Mouse (Mus musculus) embryonic facial prominence, embryonic 10.5 days (tissue): Measurements from ENCODE around the gene Lypd3. TPM values are rescaled to one million over a fixed set of nuclear protein-coding genes. Genes with fewer than 3 reads are reported as not detected.
"Not testable (repeated sequence)": the region's sequence is repeated elsewhere in the genome, so short reads cannot be mapped to it uniquely, and the experiment has no call there.

Experiments used
- DNase-seq: peaks from one replicate; pipeline ENCODE4 v3.0.0-alpha.2; 2017; ENCODE audit warnings: low spot score
- H3K27ac ChIP-seq: fragments of 300-500 bp; sonication (generic); replicated peaks from 2 replicates; pipeline ENCODE4 v1.5.1; 2016; ENCODE audit warnings: mild to moderate bottlenecking
- H3K27me3 ChIP-seq: fragments of 300-500 bp; sonication (generic); replicated peaks from 2 replicates; pipeline ENCODE4 v1.6.1; 2016; ENCODE audit warnings: low read depth, mild to moderate bottlenecking; ENCODE audit not compliant: poor library complexity, severe bottlenecking
- H3K36me3 ChIP-seq: fragments of 300-500 bp; sonication (generic); replicated peaks from 2 replicates; pipeline ENCODE4 v1.6.1; 2016; ENCODE audit warnings: mild to moderate bottlenecking, moderate library complexity
- H3K4me1 ChIP-seq: fragments of 300-500 bp; sonication (generic); 2 replicates; pipeline ENCODE4 v1.6.1; 2016
- H3K4me3 ChIP-seq: fragments of 300-500 bp; sonication (generic); 2 replicates; pipeline ENCODE4 v1.5.1; 2016; ENCODE audit warnings: mild to moderate bottlenecking, moderate library complexity
- H3K9me3 ChIP-seq: fragments of 300-500 bp; sonication (generic); 2 replicates; pipeline ENCODE4 v1.6.1; 2016; ENCODE audit warnings: mild to moderate bottlenecking
- WGBS: fragments of 180-500 bp; shearing (Covaris S2); methylation state at CpG from one replicate; pipeline ENCODE4 v1.1.7; 2016; 5-methylcytosine and 5-hydroxymethylcytosine counted together
- polyA plus RNA-seq: library from polyadenylated mRNA; unstranded; fragments of >200 nt; fragmentation: Nextera tagmentation; extraction: Ambion mirVana; gene quantifications from 2 replicates; pipeline ENCODE4 v1.2.1, GENCODE M21; 2016

Gene Lypd3
- polyA plus RNA-seq, 1 experiment from 2014 or later: 1.5 TPM

DNA sequence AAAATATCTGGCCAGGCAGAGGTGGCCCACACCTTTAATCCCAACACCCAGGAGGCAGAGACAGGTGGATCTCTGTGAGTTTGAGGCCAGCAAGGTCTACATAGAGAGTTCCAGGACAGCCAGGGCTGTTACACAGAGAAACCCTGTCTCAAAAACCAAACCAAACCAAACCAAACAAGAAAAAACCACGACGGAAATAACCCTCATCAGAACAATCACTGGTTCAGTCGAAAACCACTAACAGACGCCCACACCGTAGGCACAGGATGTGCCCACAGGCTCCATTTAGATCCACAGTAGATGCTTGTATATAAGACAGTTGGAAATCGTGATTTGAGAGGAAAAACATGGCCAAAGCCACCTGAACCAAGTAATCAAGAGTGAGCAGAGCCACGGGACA is 8.6 kb downstream of the Lypd3 start:
- no peak overlapping the region for H3K27ac ChIP-seq
- H3K9me3 ChIP-seq: no peaks in the 10 kb centered on the region
- H3K36me3 ChIP-seq: no peaks in the 10 kb centered on the region
- no peak for DNase-seq
- H3K4me3 ChIP-seq: no peak overlapping the region
- no peaks in the 10 kb centered on the region for H3K4me1 ChIP-seq
- peaks cover 22% of the 10 kb centered on the region for H3K27me3 ChIP-seq
- WGBS: 77% methylated on average over 7 of the region's 7 CpGs

DNA sequence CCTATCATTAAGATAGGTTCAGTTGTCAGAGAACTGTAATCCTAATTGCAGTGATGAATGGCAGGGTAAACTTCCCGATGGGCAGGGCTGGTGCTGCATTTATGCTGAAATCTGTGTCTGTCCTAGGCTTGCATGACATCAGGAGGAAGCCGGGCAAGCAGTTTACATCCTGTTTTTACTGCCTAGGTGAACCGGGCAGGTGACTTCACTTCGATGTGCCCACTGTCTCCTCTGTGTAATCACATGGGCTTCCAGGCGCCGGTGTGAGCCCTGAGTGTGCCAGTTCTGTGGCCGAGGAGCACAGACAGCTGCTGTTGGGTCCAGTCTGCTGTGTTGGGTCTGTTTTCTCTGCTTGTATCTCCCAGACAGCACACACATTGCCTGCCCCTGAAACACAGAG is 10.1 kb downstream of the Lypd3 start:
- Histone ChIP-seq H3K4me1 (no peaks in the 10 kb centered on the region), H3K36me3 (no peaks in the 10 kb centered on the region), H3K27ac (no peak overlapping the region), H3K27me3 (peaks cover 8% of the 10 kb centered on the region), H3K4me3 (no peak overlapping the region), H3K9me3 (no peaks in the 10 kb centered on the region)
- DNase-seq: no peak
- WGBS: 82% methylated on average over 7 of the region's 7 CpGs

DNA sequence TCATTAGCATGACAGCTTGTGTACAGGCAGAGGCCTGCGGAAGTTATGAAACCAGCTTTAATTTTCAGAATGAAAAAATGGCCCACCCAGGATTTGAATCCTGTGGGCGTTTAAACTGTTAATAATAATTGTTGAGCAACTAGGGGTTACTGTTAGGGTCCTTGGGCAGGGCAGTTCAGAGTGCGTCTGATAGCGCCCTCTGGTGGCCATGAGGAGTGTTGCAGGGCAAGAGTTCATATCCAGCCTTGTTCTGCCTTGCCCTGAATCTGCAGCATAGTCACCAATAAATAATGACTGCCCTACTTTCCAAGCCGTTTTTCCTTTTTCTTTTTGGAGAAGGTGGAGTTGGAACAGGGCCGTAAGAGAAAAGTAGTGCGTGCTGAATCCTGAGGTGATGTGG is 17.3 kb downstream of the Lypd3 start:
- Histone ChIP-seq H3K27me3 (no peaks in the 10 kb centered on the region), H3K27ac (no peak overlapping the region), H3K36me3 (no peaks in the 10 kb centered on the region), H3K4me3 (no peak overlapping the region), H3K4me1 (no peaks in the 10 kb centered on the region), H3K9me3 (no peaks in the 10 kb centered on the region)
- WGBS: 28% methylated on average over 7 of the region's 7 CpGs
- peak; percentile 70 for DNase-seq

DNA sequence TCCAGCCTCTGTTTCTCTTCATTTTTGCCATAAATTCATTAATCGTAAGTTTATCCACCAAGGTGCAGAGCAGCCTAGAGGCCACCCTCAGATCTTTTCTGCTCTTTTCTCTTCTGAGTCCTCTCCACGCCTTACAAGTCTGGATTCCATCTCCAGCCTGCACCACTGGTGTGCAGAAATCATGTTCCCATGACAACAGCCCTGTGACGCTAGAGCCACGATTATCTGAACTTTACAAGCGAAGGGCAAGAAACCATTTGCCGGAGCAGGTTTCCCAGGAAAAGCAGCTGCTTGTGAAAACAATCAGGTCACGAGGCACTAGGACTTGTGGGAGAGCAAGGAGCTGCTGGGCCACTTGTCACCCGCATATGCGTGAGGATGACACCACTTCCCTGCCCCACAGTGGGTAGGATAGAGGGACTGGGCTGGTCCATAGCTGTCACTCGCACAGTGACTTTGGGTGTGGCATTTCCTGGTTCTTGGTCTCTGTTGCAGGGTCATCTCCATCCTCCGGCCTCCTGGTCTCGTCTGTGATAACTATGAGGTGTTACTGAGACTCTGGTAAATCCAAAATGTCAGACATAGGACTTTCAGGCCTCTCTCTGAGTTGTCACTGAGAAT is 23.5 kb downstream of the Lypd3 start:
- no peak for DNase-seq
- no peak overlapping the region for H3K27ac ChIP-seq
- H3K4me3 ChIP-seq: no peak overlapping the region
- H3K27me3 ChIP-seq: no peaks in the 10 kb centered on the region
- WGBS: 79% methylated on average over 12 of the region's 12 CpGs
- H3K36me3 ChIP-seq: no peaks in the 10 kb centered on the region
- H3K4me1 ChIP-seq: 0 out of 2 replicates have a peak, but pooled peaks cover 3% of the 10 kb centered on the region
- H3K9me3 ChIP-seq: no peaks in the 10 kb centered on the region

DNA sequence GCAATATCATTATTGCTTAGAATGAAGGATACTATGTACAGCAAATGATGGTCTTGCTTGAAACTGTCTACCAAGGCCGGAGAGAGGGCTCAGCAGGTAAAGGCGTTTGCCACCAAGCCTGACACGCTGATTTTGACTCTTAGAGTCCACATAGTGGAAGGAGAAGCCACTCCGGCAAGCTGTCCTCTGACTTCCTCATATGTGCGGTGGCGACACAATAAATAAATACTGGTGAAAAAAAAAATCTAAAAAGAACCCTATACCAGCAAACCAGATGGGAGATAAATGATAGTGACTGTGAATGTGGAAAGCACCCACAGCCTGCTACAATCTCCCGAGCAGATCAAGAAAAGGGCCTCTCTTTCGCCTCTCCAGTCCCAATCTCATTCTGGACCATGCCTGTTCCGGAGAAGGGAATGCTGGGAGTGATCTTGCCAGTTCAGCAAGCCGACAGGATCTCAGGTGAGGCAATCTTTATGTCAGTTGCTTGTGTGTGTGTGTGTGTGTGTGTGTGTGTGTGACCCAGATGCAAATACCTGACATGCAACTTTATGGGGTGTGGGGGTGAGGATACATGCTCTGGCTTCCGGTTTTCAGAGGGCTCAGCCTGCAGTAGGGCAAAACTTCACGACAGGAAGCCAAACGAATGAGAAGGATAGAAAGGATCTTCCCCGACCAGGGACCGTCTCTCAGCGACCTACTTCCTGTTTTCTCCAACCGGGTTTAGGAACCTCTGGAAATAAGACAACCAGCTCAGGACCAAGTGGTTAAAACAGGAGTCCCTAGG is 25.0 kb downstream of the Lypd3 start:
- Histone ChIP-seq H3K27ac (no peak overlapping the region), H3K4me3 (no peak overlapping the region), H3K4me1 (0 out of 2 replicates have a peak, but pooled peaks cover 3% of the 10 kb centered on the region), H3K27me3 (no peaks in the 10 kb centered on the region), H3K9me3 (no peaks in the 10 kb centered on the region), H3K36me3 (no peaks in the 10 kb centered on the region)
- no peak for DNase-seq
- WGBS: 71% methylated on average over 17 of the region's 17 CpGs

DNA sequence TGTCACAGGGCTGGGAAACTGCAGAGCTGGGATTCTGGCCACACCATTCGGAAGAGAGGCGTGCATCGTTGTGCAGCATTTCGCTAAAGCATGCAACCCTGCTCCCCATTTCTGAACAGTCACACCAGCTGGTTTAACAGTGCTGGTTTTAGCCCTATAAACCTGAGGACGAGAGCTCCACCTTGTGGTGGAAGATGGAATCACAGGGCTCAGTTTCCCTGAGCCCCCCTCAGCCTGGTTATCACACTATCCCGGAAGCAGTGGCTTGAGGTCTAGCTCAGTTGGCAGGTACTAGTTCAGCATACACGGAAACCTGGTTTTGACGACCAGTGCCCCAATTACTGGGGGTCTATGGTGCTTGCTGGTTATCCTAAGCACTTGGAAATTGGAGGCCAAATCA is 26.2 kb downstream of the Lypd3 start:
- Histone ChIP-seq H3K4me1 (0 out of 2 replicates have a peak, but pooled peaks cover 3% of the 10 kb centered on the region), H3K9me3 (no peaks in the 10 kb centered on the region), H3K27me3 (no peaks in the 10 kb centered on the region), H3K36me3 (no peaks in the 10 kb centered on the region), H3K27ac (no peak overlapping the region), H3K4me3 (no peak overlapping the region)
- 19% methylated on average over 8 of the region's 8 CpGs for WGBS
- DNase-seq: peak; percentile 78

DNA sequence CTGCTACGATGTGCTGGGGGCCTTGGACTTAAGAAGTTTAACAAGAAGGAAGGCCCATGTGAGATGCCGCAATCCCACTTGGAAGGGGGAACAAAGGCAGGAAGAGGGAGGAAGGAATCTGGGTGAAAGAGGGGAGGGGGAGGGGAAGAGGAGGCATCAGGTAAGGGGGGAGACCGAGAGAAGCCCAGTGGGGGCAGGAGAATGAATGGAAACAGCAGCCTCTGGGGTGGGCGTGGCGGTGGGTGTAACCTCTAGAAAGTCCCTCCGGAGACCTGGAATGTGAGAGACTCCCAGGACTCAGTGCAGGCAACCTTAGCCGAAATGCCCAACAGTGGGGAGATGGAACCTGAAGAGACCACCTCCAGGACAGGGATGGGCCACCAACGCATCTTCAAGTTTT is 28.0 kb downstream of the Lypd3 start:
- 0 out of 2 replicates have a peak, but pooled peaks cover 3% of the 10 kb centered on the region for H3K4me1 ChIP-seq
- H3K9me3 ChIP-seq: no peaks in the 10 kb centered on the region
- WGBS: 46% methylated on average over 8 of the region's 8 CpGs

DNA sequence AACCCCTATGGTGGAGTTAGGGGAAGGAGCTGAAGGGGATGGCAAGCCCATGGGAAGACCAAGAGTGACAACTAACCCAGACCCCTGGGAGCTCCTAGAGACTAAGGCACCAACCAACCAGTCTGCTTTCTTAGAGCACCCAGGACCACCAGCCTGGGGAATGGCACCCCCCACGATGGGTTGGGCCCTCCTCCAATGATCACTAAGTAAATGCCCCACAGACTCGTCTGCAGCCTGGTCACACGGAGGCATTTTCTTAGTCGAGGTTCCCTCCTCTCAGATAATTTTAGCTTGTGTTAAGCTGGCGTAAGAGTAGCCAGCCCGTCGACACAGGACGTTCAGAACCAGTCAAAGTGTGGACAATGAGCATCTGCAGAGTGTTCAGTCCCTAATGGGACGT is 28.6 kb downstream of the Lypd3 start:
- no peak for DNase-seq
- Histone ChIP-seq H3K4me3 (no peak overlapping the region), H3K27me3 (no peaks in the 10 kb centered on the region), H3K27ac (no peak overlapping the region), H3K9me3 (no peaks in the 10 kb centered on the region), H3K4me1 (0 out of 2 replicates have a peak, but pooled peaks cover 3% of the 10 kb centered on the region), H3K36me3 (no peaks in the 10 kb centered on the region)
- 79% methylated on average over 9 of the region's 9 CpGs for WGBS

More for the DNA sequence above, 28.0 kb downstream of the Lypd3 start:
- Histone ChIP-seq H3K27ac (no peak overlapping the region), H3K27me3 (no peaks in the 10 kb centered on the region), H3K36me3 (no peaks in the 10 kb centered on the region), H3K4me3 (no peak overlapping the region)
- no peak for DNase-seq

DNA sequence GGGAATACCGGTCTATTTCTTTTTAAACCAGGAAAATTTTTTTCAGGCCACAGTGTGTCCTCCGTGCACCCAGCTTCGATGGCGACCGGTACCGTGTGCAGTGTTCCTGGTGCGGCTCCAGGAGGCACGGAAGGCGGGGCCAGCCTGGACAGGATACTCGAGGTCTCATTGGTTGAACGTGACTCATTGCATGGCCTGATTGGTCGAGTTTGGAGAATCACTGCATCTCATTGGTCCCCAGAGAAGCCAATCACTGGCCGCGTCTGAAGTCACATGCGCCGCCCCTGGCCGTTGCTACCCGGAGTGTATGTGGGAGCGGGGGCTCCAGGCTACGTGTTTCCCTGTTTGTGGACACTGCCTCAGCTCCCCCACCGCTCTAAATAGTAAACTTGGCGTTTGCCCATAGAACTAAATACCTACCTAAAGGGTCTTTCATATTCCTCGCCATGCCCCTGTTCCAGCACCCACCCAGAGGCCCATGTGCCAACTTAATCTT is 35.6 kb downstream of the Lypd3 start:
- no peak overlapping the region for H3K27ac ChIP-seq
- no peaks in the 10 kb centered on the region for H3K9me3 ChIP-seq
- WGBS: 91% methylated on average over 23 of the region's 23 CpGs
- H3K4me3 ChIP-seq: no peak overlapping the region
- H3K4me1 ChIP-seq: no peaks in the 10 kb centered on the region
- H3K27me3 ChIP-seq: no peaks in the 10 kb centered on the region
- H3K36me3 ChIP-seq: no peaks in the 10 kb centered on the region
- no peak for DNase-seq

DNA sequence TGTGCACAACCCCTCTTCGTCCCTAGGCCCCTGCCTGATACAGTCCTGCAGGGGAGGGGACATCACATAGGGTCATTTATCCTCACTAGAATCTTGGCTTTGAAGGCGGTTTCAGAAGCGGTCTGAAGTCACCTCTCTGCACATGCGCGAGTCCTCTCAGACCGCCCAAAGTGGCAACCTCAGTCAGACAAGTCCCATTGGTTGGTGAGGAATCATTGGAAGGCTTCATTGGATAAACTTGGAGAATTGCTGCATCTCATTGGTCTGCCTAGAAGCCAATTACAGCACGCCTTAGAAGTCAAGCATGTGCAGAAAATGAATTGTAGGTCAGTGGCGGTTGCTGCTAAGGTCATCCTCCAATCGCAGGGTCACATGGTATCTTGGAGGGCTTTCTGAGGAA is 40.2 kb downstream of the Lypd3 start, which contains the start of gene Tex101:
Gene Tex101 (minus strand): TSS at position 101 of the 400 bp plus-strand sequence.
- no peak for DNase-seq
- Histone ChIP-seq H3K27ac (no peak within 1 kb of the TSS), H3K4me1 (no peaks in the 10 kb centered on the region), H3K4me3 (no peak within 1 kb of the TSS), H3K9me3 (no peaks in the 10 kb centered on the region), H3K36me3 (no peaks in the 10 kb centered on the region), H3K27me3 (no peaks in the 10 kb centered on the region)
- 87% methylated on average over 9 of the region's 9 CpGs for WGBS

DNA sequence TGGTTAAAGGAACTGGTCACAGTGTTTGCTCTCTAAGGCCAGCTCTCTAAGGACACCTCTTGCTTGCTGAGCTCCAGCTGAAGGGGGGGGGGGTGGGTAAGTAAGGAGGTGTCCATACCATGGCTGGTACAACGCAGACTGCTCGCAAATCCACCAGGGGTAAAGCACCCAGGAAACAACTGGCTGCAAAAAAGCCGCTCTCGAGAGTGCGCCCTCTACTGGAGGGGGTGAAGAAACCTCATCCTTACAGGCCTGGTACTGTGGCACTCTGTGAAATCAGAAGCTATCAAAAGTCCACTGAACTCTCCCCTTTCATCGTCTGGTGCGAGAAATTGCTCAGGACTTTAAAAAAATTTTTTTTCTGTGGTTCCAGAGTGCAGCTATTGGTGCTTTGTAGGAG is 47.8 kb downstream of the Lypd3 start:
- H3K9me3 ChIP-seq, DNase-seq, H3K4me3 ChIP-seq, H3K27ac ChIP-seq, H3K4me1 ChIP-seq, H3K36me3 ChIP-seq, H3K27me3 ChIP-seq: not testable (repeated sequence)
- 77% methylated on average over 7 of the region's 7 CpGs for WGBS

DNA sequence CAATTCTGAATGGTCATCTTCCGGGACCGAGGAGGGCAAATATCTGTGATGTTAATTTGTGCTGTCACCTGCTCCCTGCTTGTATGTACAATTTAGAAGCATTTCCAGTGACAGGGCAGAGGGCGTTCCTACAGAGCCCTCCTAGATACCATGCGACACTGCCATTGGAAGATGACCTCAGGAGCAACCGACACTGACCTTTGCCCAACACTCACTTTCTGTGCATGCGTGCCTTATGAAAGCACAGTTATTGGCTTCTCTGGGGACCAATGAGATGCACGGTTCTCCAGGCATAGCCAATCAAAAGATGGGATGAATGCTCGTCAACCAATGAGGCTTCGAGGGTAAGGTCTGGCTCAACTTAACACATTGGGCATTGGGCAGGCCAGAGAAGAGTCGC is 51.2 kb downstream of the Lypd3 start:
- DNase-seq, H3K27me3 ChIP-seq, H3K36me3 ChIP-seq, H3K27ac ChIP-seq, H3K4me1 ChIP-seq, H3K4me3 ChIP-seq, H3K9me3 ChIP-seq: not testable (repeated sequence)
- 92% methylated on average over 10 of the region's 10 CpGs for WGBS
